11 mouse cellular contexts compared by ENCODE assay signal in genomic region chr8:123101244-123101643, GRCm38 (mm10). TPM values are rescaled to one million over a fixed set of nuclear protein-coding genes. Genes with fewer than 3 reads are reported as not detected.
DNase-seq lines count a peak whose midpoint lies in the region; ATAC-seq and TF ChIP-seq lines count a peak whose summit lies in the region.
"Had no signal": no experiment of that assay in that cellular context is flagged by ENCODE, and none has a peak within 500 bp of the region (broad histone marks: within the 10 kb centered on the region; RNA-seq: fewer than 3 reads in every experiment).

No protein-coding gene starts in this region.

- DNase-seq in heart, adult 2 months: no peak
- no peak for DNase-seq in heart, adult 11 months
- no peak for DNase-seq in left cerebral cortex, adult 2 months (ENCODE audit: extremely low spot score in 1 of 2, low spot score in 2 of 2)
- no peak for DNase-seq in left cerebral cortex, postnatal 36 days (ENCODE audit: low spot score in 2 of 2)
- DNase-seq in thymus, adult 2 months: no peak
- no peak for DNase-seq in right cerebral cortex, postnatal 14 days
- DNase-seq: cerebellum, adult 11 months; thymus, postnatal 4 days had no signal

- 80% methylated on average over 4 of the region's 4 CpGs for WGBS in heart, adult 2 months
- 81% methylated on average over 4 of the region's 4 CpGs for WGBS in embryonic facial prominence, embryonic 12.5 days
- WGBS in liver, embryonic 16.5 days (ENCODE audit: insufficient replicate concordance): 63% methylated on average over 4 of the region's 4 CpGs
- WGBS in thymus, adult 2 months: 76% methylated on average over 4 of the region's 4 CpGs

- no peaks in the 10 kb centered on the region for H3K27me3 ChIP-seq in heart, adult 2 months (ENCODE audit: control insufficient read depth, insufficient read depth, low read length)
- no peaks in the 10 kb centered on the region for H3K27me3 ChIP-seq in embryonic facial prominence, embryonic 12.5 days
- no peaks in the 10 kb centered on the region for H3K27me3 ChIP-seq in liver, embryonic 16.5 days (ENCODE audit: control insufficient read depth, insufficient read depth, low read depth, low read length)
- no peaks in the 10 kb centered on the region for H3K27me3 ChIP-seq in thymus, adult 2 months (ENCODE audit: control insufficient read depth, insufficient read depth, low read length)

- no peak overlapping the region for H3K9ac ChIP-seq in heart, adult 2 months (ENCODE audit: low read depth, low read length)
- no peak overlapping the region for H3K9ac ChIP-seq in embryonic facial prominence, embryonic 12.5 days
- peak overlapping the region; percentile 73 for H3K9ac ChIP-seq in liver, embryonic 16.5 days (ENCODE audit: low read depth, low read length)

- no peak for ATAC-seq in embryonic facial prominence, embryonic 12.5 days (ENCODE audit: insufficient number of reproducible peaks, insufficient read depth, low FRiP score, low TSS enrichment)
- ATAC-seq in liver, embryonic 16.5 days (ENCODE audit: low read depth): no peak

- no peak overlapping the region for H3K27ac ChIP-seq in heart, adult 2 months
- no peak overlapping the region for H3K27ac ChIP-seq in left cerebral cortex, adult 2 months
- no peak overlapping the region for H3K27ac ChIP-seq in embryonic facial prominence, embryonic 12.5 days
- no peak overlapping the region for H3K27ac ChIP-seq in liver, embryonic 16.5 days (ENCODE audit: low read length)
- no peak overlapping the region for H3K27ac ChIP-seq in thymus, adult 2 months (ENCODE audit: control insufficient read depth, insufficient read depth, low read length)

- H3K79me2 ChIP-seq in heart, adult 2 months (replicated peaks; ENCODE audit: control insufficient read depth, insufficient read depth, low read length): 0 out of 2 replicates have a peak, but pooled peaks cover 1% of the 10 kb centered on the region

- TF ChIP-seq CTCF in heart, adult 2 months (IDR thresholded peaks at IDR 0.05): peak; percentile 27; the same call in 1 of the 2 replicates
- peak; percentile 24 for TF ChIP-seq CTCF in left cerebral cortex, adult 2 months (IDR thresholded peaks at IDR 0.05)
- no peak for TF ChIP-seq CTCF in thymus, adult 2 months (IDR thresholded peaks at IDR 0.05; ENCODE audit: borderline replicate concordance, control insufficient read depth, extremely low read depth, insufficient read depth, low read length, poor library complexity)

- peaks cover 9% of the 10 kb centered on the region for H3K36me3 ChIP-seq in heart, adult 2 months (ENCODE audit: control insufficient read depth, insufficient read depth, low read length)
- H3K36me3 ChIP-seq in embryonic facial prominence, embryonic 12.5 days: peaks cover 43% of the 10 kb centered on the region
- H3K36me3 ChIP-seq in liver, embryonic 16.5 days (ENCODE audit: control insufficient read depth, insufficient read depth): peaks cover 21% of the 10 kb centered on the region
- H3K36me3 ChIP-seq in thymus, adult 2 months (ENCODE audit: control insufficient read depth, insufficient read depth, low read length): peaks cover 22% of the 10 kb centered on the region

- peaks cover 2% of the 10 kb centered on the region; the same call in 1 of the 2 replicates for H3K4me1 ChIP-seq in heart, adult 2 months (ENCODE audit: control insufficient read depth, insufficient read depth, low read length)
- H3K4me1 ChIP-seq in embryonic facial prominence, embryonic 12.5 days: peaks cover 9% of the 10 kb centered on the region
- H3K4me1 ChIP-seq in liver, embryonic 16.5 days (ENCODE audit: control insufficient read depth, low read depth, low read length): peaks cover 12% of the 10 kb centered on the region
- H3K4me1 ChIP-seq in thymus, adult 2 months (replicated peaks; ENCODE audit: control insufficient read depth, insufficient read depth, low read length): peaks cover 10% of the 10 kb centered on the region

- no peaks in the 10 kb centered on the region for H3K9me3 ChIP-seq in embryonic facial prominence, embryonic 12.5 days
- H3K9me3 ChIP-seq in liver, embryonic 16.5 days (replicated peaks; ENCODE audit: control insufficient read depth, low read length): no peaks in the 10 kb centered on the region

- H3K4me3 ChIP-seq in heart, adult 2 months: no peak overlapping the region
- H3K4me3 ChIP-seq in left cerebral cortex, adult 2 months: no peak overlapping the region; the same call in 1 of the 2 replicates
- H3K4me3 ChIP-seq in embryonic facial prominence, embryonic 12.5 days: no peak overlapping the region
- peak overlapping the region; percentile 83; the same call in 1 of the 2 replicates for H3K4me3 ChIP-seq in liver, embryonic 16.5 days (ENCODE audit: low read depth, low read length)
- no peak overlapping the region for H3K4me3 ChIP-seq in thymus, adult 2 months (ENCODE audit: control insufficient read depth, insufficient read depth, low read length)

- TF ChIP-seq EP300 in heart, adult 2 months (IDR thresholded peaks at IDR 0.05; ENCODE audit: insufficient read depth, low read depth, low read length): no peak

- TF ChIP-seq POLR2A in heart, adult 2 months (IDR thresholded peaks at IDR 0.05; ENCODE audit: insufficient read depth, low read depth, low read length): no peak
- TF ChIP-seq POLR2A in thymus, adult 2 months (IDR thresholded peaks at IDR 0.05; ENCODE audit: control insufficient read depth, extremely low read depth, insufficient read depth, low read length, poor library complexity): no peak

- intact Hi-C loops in heart, adult 2 months (cut with DNase I): loop anchor here (2.0 to 10.0 kb wide), 3 partner anchors 58 to 264 kb away; partner anchors contain the start of gene Ankrd11
- intact Hi-C loops in left cerebral cortex, adult 2 months (cut with DNase I): loop anchor here (5.0 kb wide), 1 partner anchor 264 kb away; no protein-coding TSS in a partner anchor
- intact Hi-C loops in left cerebral cortex, postnatal 36 days (cut with DNase I): loop anchor here (5.0 kb wide), 1 partner anchor 194 kb away; no protein-coding TSS in a partner anchor

- peak overlapping the region; percentile 84; the same call in 1 of the 2 replicates for H3K4me2 ChIP-seq in embryonic facial prominence, embryonic 12.5 days (replicated peaks)
- peak overlapping the region; percentile 83; the same call in 1 of the 2 replicates for H3K4me2 ChIP-seq in liver, embryonic 16.5 days (ENCODE audit: low read depth, low read length)

RNA-seq across cellular contexts. Expression of gene Rpl13, which starts 0.9 kb away (rescaled TPM):
- 100 to 1,000 TPM; 418 to 463 TPM for total RNA-seq in heart, adult 2 months (2021)
- polyA plus RNA-seq in heart, adult 2 months (2012; rRNA removed): 440 and 616 TPM in 2 replicates
- 100 to 1,000 TPM; 369 to 415 TPM for total RNA-seq in left cerebral cortex, adult 2 months (2021)
- total RNA-seq in left cerebral cortex, postnatal 36 days (2021): 100 to 1,000 TPM; 350 to 427 TPM
- polyA plus RNA-seq in embryonic facial prominence, embryonic 12.5 days (2016; fragmentation: Nextera tagmentation; extraction: Ambion mirVana): 1,455 and 1,462 TPM in 2 replicates
- 732 and 803 TPM in 2 replicates for polyA plus RNA-seq in liver, embryonic 16.5 days (2015; fragmentation: Nextera tagmentation; extraction: Ambion mirVana)
- 3,303 and 3,543 TPM in 2 replicates for polyA plus RNA-seq in thymus, adult 2 months (2012; rRNA removed)

RNA-seq across cellular contexts. Expression of gene Cpne7, which starts 15.9 kb away (rescaled TPM):
- total RNA-seq in heart, adult 2 months (2021): under 1 TPM; 0.18 to 0.91 TPM
- polyA plus RNA-seq in heart, adult 2 months (2012; rRNA removed): 0.91 and 1.7 TPM in 2 replicates
- 10 to 100 TPM; 68.5 to 89.8 TPM for total RNA-seq in left cerebral cortex, adult 2 months (2021)
- total RNA-seq in left cerebral cortex, postnatal 36 days (2021): 10 to 100 TPM; 42.7 to 75.2 TPM
- polyA plus RNA-seq in embryonic facial prominence, embryonic 12.5 days (2016; fragmentation: Nextera tagmentation; extraction: Ambion mirVana): 0.59 and 1.4 TPM in 2 replicates
- 0.29 and 0.32 TPM in 2 replicates for polyA plus RNA-seq in liver, embryonic 16.5 days (2015; fragmentation: Nextera tagmentation; extraction: Ambion mirVana)
- 2.1 and 3.1 TPM in 2 replicates for polyA plus RNA-seq in thymus, adult 2 months (2012; rRNA removed)

RNA-seq across cellular contexts. Expression of gene Spg7, which starts 38.5 kb away (rescaled TPM):
- 10 to 100 TPM; 74.4 to 88.2 TPM for total RNA-seq in heart, adult 2 months (2021)
- 95.9 and 113 TPM in 2 replicates for polyA plus RNA-seq in heart, adult 2 months (2012; rRNA removed)
- total RNA-seq in left cerebral cortex, adult 2 months (2021): 10 to 100 TPM; 66.2 to 68.8 TPM
- total RNA-seq in left cerebral cortex, postnatal 36 days (2021): 10 to 100 TPM; 58.2 to 62.2 TPM
- polyA plus RNA-seq in embryonic facial prominence, embryonic 12.5 days (2016; fragmentation: Nextera tagmentation; extraction: Ambion mirVana): 55.5 and 58.2 TPM in 2 replicates
- polyA plus RNA-seq in liver, embryonic 16.5 days (2015; fragmentation: Nextera tagmentation; extraction: Ambion mirVana): 19.9 and 20.7 TPM in 2 replicates
- 126 and 145 TPM in 2 replicates for polyA plus RNA-seq in thymus, adult 2 months (2012; rRNA removed)

RNA-seq across cellular contexts. Expression of gene Sult5a1, which starts 56.9 kb away (rescaled TPM):
- total RNA-seq in heart, adult 2 months (2021): under 1 TPM; 0.27 to 0.91 TPM
- 2.3 and 5.3 TPM in 2 replicates for polyA plus RNA-seq in heart, adult 2 months (2012; rRNA removed)
- total RNA-seq in left cerebral cortex, adult 2 months (2021): under 1 TPM in 1 of 2 experiments, not detected in 1; 0.84 TPM
- total RNA-seq in left cerebral cortex, postnatal 36 days (2021): not detected
- polyA plus RNA-seq in embryonic facial prominence, embryonic 12.5 days (2016; fragmentation: Nextera tagmentation; extraction: Ambion mirVana): 19.2 and 24.1 TPM in 2 replicates
- polyA plus RNA-seq in liver, embryonic 16.5 days (2015; fragmentation: Nextera tagmentation; extraction: Ambion mirVana): 0.74 and 0.89 TPM in 2 replicates
- 12.4 and 17.5 TPM in 2 replicates for polyA plus RNA-seq in thymus, adult 2 months (2012; rRNA removed)
- total RNA-seq: left cerebral cortex, postnatal 25 days had no signal

RNA-seq across cellular contexts. Expression of gene Ankrd11, which starts 59.2 kb away (rescaled TPM):
- 10 to 100 TPM; 68.0 to 76.3 TPM for total RNA-seq in heart, adult 2 months (2021)
- 34.4 and 48.3 TPM in 2 replicates for polyA plus RNA-seq in heart, adult 2 months (2012; rRNA removed)
- total RNA-seq in left cerebral cortex, adult 2 months (2021): 100 to 1,000 TPM; 161 to 175 TPM
- 100 to 1,000 TPM; 145 to 177 TPM for total RNA-seq in left cerebral cortex, postnatal 36 days (2021)
- 73.1 and 102 TPM in 2 replicates for polyA plus RNA-seq in embryonic facial prominence, embryonic 12.5 days (2016; fragmentation: Nextera tagmentation; extraction: Ambion mirVana)
- 7.8 and 8.6 TPM in 2 replicates for polyA plus RNA-seq in liver, embryonic 16.5 days (2015; fragmentation: Nextera tagmentation; extraction: Ambion mirVana)
- 118 and 145 TPM in 2 replicates for polyA plus RNA-seq in thymus, adult 2 months (2012; rRNA removed)
